Mouse (Mus musculus): ENCODE measurements around the gene Col23a1.
"Not testable (repeated sequence)": the region's sequence is repeated elsewhere in the genome, so short reads cannot be mapped to it uniquely, and the experiment has no call there.

The Col23a1 gene

DNA sequence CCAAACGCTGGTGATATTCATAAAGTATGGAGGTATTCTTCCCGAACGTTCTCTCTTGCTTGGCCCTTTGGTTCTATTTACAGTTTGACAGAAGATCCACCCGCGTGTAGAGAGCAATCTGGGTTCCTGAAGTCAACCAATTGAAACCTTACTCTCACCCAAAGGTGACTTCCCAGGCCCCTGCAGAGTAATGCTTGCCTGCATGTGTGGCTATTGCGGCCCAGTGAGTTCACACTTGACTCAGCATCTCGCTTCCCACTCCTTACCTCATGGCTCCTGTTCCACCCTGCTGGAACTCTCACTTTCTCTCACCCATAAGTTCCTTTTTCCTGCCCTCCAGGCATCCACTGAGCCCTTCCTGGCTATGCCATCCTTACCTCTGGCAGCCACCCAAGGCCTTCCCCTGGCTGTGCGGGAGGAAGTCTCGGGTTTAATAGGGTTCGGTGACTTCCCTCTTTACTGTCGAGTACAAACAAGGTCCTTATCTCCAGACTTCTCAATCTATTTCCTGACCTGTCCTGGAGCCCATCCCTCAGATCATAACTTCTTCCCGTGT lies 38.7 kb downstream of the Col23a1 start:
- no peak for DNase-seq (ENCODE audit: inconsistent ontology term)

DNA sequence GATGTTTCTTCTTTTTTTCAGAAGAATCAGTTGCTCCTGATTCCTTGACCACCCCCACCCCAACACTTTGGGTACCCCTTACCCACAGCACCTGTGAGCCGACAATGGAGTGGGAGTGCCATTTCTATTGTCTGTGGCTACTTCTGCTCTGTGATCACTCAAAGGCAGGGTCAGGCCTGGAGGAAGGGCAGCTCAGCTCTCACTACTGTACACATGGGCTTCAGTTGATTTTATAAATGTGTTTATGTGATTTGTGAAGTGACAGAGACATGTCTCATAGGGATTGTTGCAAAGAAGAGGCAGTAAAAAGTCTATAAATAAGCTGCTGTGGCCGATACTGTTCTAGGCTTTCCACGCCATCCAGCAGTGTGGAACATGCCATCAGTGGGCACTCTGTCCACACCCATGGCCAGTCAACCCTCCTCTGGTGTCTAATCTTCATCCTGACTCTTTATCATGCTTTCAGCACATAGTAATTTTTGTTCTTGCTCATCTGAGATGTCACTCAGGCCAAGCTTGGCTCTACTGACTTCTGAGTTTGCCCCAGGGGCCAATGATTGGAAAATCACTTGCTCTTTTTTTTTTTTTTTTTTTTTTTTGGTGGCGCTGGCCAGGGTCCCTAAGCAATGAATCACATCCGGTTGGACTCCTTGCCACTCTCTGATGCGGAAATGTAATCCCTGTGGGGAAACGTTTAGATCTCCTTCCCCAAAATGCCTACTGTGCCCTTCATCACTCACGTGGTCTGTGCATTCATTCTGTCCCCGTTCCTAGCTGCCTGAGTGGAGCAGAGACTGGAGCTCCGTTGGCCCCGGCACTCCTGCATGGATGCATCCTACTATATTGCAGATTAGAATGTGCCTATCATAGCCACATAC lies 40.4 kb downstream of the Col23a1 start:
- DNase-seq (ENCODE audit: inconsistent ontology term): peak; percentile 52

DNA sequence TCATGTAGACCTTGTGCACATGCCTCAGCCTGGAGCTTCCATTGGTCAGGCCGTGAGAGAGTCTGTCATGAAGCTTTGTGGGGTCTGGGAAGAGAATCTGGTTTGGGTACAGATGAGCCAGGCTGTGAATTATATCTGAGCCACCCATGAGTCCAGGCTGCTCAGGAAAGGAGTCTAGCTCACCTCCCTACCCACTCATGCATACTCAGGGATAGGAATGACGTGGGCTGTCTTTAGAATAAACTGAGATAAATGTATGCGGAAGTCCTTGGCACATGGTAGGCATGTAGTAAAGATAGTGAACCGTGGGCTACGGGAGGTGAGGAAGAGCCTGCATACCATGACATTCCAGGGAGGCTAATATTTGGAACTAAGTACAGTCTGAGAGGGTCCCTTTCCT lies 44.3 kb downstream of the Col23a1 start:
- no peak for DNase-seq (ENCODE audit: inconsistent ontology term)

DNA sequence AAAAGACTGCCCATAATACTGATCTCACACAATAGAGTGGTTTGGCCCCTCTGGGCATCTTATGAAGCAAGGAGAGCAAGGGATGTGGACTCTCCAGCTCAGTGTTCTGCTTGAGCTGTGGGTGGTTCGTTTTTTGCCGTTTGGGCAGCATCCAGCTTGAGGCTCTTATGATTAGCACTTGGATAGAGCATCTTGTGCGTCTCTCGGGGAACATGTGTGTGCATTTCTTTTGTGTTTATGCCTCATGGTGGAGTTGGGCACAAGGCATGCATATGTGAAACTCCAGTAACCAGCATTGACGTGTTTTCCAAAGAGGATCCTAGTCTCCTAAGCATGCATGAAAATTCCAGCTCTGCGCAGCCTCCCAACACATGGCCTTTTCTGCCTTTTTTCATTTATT lies 47.9 kb downstream of the Col23a1 start:
- no peak for DNase-seq (ENCODE audit: inconsistent ontology term)

DNA sequence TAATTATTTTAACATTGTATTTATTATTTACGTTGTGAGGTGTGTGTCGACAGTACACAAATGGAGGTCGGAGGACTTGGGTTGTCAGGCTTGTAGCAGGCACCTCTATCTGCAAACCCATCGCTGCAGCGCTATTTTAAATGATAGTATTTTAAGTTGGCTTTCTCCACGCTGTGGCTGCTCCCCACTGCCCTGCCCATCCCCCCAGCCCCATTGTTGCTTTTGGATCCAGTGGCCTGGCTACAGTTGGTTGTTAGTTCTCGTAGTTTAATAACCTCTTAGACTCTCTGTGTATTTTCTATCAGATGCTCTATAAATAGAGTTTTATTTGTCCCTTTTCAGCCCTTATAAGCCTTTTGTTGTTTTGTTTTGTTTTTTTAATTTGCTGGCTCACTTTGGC lies 48.7 kb downstream of the Col23a1 start:
- DNase-seq (ENCODE audit: inconsistent ontology term): no peak

DNA sequence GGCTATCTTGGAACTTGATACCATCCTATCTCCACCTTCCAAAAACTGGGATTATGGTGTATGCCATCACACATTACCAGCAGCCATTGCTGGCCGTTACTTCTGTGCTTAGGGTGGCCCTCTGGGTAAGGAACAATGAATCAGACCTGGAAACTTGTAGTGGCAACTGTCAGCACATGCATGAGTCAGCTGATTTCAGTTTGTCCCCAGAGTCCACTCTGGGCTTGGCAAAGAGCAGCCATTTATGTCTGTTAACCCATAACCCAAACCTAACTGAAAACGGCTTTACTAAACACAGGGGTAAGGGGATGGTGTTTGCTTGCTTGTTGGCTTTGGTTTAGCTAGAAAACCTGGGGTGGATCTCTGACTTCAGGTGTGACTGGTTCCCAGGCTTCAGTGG lies 51.4 kb downstream of the Col23a1 start:
- no peak for DNase-seq (ENCODE audit: inconsistent ontology term)

DNA sequence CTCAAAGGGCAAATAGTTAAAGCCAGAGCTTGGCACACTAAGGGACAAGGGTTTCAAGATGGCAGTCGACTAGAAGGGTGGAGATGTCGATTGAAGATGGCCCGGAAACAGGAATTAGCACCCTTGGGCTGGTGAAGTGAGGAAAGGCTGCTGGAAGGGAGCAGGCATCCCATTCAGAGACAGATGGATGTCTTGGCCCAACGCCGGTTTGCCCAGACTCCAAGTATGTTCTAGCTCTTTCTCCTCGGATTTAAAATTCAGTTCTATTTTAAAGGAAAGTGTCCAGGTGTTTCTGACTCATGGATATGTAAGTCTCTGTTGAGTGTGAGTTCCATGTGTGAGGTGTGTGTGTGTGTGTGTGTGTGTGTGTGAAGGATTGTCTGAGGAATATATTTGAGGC lies 53.1 kb downstream of the Col23a1 start:
- no peak for DNase-seq (ENCODE audit: inconsistent ontology term)

DNA sequence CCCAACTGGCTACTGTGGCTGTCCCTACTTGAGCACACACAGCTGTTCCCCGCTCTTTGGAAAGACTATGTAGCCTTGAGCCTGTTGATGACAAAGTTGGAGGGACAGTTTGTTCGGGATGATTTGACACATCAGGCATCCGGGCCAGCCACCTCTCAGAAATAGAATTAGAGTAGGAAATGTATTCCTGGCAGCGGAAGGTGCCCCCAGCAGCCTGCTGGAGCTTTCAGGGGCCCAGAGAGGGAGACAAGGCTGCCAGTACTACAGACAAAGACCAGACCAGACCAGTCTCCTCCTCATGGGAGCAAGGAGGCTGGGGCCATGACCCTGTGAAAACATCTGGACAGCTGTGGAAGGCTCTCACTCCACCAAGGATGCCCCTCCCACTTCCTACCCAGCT lies 53.6 kb downstream of the Col23a1 start:
- DNase-seq (ENCODE audit: inconsistent ontology term): no peak

DNA sequence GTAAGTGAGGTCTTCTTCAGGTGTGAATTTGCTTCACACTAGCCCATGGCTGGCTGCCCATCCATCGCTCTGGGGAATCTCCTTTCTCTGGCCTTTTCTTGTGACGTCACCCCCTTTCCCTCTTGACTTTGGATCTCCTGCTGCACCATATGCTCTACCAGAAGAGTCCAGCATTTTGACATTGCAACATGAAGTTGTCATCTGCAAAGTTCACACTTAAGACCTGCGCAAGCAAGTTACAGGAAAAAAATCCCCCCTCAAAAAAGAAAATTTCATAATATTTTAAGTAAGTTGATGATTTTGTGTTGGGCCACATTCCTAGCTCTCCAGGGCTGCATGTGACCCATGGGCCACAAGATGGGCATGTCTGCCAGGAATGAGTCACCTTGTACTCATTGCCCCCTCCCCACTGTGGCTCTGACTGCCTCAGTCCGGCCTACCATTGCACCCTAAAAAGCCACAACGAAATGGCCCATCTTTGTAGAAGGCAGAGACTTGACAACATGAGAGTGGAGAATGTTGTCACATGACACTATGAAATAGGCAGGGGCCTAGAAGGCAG lies 54.1 kb downstream of the Col23a1 start:
- DNase-seq (ENCODE audit: inconsistent ontology term): no peak

DNA sequence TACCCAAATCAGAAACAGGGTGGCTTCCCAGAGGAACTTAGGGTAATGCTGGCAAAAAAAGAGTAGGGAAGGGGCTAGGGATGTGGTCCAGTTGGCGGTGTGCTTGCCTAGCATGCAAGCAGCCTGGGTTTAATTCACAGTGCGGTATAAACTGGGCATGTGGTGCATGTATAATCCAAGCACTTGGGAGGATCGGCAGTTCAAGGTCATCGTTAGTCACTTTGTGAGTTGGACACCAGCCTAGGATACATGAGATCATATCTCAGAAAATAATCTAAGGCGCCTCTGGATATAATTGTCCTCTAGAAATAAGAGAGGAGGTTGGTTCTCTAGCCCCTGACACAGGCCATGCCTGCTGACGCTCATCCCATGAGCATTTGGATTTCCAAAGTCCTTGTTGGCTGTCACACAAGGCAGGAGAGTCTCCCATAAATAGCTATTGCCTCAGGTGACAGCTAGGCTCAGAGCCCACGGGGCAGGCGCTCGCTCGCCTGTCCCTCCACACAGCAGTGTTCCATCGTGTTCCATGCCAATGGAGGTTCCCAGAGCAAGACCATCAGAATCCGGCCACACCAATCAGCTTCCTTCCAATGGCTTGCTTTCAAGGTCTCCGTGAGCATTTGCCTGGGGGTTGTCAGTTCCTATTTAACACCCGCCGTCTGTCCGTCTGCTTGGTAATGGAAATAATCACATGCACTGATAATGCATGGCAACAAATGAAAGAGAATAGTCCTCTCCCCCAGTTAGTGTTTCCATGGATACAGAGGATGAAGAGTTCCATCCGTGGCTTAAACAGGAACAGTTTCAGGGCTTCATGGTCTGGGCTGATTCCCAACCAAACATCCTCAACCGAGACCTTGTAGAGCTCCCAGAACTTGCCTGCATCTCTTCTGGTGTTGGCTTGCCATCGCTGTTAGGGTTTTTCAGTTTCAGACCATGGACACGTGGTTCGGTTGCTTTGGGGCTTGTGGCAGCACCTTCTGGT lies 56.1 kb downstream of the Col23a1 start:
- DNase-seq (ENCODE audit: inconsistent ontology term): no peak

DNA sequence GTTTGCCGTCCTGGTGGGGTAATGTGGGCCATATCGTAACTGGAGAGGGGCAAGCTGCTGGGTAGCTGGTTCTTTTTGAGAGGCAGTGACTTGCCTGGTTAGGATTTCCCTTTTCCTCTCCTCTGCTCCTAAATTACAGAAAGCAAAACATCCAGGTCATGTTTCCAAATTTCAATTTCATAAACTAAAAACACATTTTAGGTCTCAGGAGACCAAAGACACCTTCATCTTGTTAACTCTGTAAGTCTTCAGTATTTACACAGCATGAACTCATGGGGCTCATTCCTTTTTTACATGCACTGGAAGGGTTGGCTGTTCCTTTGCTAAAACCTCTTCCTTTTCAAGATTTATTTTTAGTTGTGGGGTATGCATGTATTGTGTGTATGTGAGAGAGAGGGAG lies 58.0 kb downstream of the Col23a1 start:
- no peak for DNase-seq (ENCODE audit: inconsistent ontology term)

DNA sequence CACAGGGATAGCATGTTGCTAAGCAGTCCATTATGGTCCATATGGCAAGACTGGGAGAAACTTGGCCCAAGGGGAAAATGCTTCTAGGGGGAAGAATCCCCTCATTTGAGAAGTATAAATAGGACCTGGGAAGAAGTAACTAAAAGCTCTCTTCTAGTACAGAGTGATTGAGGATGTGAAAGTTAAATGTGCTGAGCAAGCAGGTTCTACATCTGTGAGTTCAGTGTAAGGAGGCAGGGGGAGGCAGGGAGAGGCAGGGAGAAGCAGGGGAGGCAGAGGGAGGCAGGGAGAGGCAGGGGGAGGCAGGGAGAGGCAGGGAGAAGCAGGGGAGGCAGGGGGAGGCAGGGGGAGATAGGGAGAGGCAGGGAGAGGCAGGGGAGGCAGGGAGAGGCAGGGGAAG lies 59.9 kb downstream of the Col23a1 start:
- DNase-seq (ENCODE audit: inconsistent ontology term): no peak

DNA sequence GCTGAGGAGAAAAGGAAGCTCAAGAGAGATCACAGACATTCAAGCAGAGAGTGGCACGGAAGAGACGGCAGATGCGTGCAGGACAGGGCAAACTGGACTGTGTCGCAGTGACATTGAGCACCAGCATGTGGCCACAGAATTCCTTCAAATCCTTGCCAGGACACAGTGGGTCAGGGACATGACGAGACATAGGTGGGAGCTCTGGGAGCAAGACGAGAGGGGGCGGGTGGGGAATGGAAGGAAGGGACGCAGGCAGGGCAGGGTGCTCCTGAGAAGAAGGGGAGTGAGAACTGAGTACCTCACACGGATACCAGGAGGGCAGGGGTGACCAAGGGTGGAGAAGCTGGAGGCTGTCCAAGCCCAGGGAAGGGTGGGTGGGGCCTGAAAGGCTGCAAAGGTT lies 61.4 kb downstream of the Col23a1 start:
- no peak for DNase-seq (ENCODE audit: inconsistent ontology term)

DNA sequence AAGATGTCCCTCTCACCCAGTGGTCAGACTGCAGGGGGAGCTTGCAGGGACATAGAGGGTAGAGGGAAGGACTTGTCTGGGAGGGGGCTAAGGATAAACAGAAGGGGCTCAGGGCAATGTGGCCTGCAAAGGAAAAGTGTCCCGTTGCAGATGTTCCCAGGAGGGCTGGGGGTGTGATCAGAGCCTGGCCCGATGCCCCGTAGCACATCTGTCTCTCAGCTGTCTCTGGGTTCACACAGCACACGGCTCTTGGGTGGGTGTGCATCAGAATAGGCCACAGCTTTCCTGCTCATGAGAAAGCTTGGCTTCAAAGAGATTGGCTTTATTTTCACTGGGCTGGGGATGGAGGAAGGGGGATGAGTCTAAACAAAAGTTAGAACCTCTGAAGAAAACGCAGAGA lies 62.1 kb downstream of the Col23a1 start:
- no peak for DNase-seq (ENCODE audit: inconsistent ontology term)

DNA sequence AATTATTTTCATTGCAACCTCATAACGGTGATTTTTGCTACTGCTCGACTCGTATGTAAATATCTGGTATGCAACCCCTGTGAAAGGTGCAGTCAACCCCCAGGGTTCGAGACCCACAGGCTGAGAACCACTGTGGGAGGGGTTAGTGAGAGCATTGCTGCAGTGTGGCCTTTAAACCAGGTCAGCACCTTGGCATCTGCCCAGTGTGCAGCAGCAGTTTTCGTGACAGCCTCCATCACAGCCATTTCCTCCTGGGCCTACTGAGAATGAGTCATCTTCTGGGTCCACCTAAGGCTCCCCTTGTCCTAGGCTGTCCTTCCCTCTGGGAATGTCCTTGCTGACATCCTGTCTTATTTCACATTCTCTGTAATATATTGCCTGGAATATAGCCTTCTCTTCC lies 64.0 kb downstream of the Col23a1 start:
- DNase-seq (ENCODE audit: inconsistent ontology term): no peak

DNA sequence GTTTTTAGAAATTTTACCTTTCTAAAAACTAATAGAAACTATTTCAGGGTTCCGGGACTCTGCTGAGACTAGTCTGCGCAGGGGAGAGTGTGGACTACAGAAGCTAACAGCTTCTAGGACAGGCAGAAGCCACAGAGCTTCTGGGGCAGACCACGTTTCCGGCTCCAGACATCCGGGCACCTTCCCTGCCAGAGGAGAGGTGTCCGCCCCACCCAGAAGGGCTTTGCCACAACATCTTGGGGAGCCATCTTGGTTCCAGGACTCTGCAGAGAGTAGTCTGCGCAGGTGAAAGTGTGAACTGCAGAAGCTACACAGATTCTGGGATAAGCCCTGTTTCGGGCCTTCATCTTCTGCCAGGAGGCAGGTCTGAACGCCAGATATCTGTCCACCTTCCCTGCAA lies 69.3 kb downstream of the Col23a1 start:
- DNase-seq (ENCODE audit: inconsistent ontology term): not testable (repeated sequence)

DNA sequence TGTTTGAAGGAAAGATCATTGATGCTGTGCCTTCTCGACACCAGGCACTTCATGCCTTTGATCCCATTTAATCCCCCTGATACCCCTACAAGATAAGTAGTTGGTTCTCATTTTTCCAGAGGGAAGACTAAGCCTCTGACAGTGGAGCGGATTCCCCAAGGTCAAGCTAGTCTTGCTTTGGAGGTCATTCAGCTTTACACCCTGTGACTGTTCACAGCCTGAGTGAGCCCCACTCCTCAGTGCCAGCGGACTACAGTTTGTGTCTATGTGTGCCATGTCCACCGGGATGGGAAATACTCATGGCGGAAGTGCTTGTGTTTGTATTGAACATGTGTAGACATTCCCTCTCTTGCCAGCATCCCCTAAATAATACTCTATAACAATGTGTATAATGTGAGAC lies 74.6 kb downstream of the Col23a1 start:
- DNase-seq (ENCODE audit: inconsistent ontology term): no peak

DNA sequence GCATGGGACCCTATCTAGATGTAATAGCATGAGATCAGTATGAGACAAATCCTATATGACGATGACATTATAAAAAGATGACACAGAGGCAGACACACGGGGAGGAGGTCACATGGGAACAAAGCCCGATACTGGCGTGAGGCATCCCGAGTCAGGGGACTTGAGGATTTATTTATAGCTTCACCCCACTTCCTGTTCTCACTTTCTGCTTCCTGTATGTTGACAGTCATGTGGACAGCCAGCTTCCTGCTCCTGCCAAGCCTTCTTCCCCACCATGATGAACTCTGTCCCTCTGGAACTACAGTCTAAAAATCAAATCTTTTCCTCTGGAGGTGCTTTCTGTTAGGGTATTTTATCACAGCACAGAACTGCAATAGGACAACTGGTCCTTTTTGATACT lies 77.6 kb downstream of the Col23a1 start:
- no peak for DNase-seq (ENCODE audit: inconsistent ontology term)

DNA sequence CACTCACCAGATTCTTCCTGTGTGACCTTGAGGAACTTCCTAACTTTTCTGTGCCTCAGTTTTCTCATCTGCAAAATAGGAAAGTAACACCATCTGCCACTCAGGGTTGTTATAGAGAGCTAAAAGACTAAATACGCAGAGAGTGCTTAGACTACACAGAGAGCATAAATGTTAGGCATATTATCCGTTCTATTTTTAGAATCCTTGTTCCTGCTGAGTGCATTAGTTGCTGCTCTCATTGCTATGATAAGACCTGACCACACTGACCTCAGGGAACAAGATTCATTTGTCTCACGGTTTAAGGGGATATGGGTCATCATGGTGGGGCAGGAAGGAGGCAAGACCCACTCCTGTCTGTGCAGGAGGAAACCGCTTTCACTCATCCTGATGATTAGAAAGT lies 80.6 kb downstream of the Col23a1 start:
- no peak for DNase-seq (ENCODE audit: inconsistent ontology term)

DNA sequence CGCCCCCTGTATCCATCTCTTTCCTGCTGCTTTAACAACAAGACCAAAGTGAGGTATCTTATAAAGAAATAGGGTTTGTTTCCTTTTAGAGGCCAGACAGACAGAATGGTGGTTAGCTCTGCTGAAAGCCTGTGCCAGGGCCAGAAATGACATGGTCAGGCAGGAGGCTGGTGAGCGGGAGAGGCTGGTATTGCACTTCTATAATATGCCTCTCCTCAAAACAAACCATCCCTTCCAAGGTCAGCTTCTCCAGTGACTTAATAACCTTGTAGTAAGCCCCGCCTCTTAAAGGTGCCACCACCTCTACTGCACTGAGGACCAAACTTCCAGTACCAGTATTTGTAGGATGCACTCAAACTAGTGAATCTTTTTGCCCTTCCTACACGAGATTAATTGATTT lies 81.6 kb downstream of the Col23a1 start:
- DNase-seq (ENCODE audit: inconsistent ontology term): no peak

DNA sequence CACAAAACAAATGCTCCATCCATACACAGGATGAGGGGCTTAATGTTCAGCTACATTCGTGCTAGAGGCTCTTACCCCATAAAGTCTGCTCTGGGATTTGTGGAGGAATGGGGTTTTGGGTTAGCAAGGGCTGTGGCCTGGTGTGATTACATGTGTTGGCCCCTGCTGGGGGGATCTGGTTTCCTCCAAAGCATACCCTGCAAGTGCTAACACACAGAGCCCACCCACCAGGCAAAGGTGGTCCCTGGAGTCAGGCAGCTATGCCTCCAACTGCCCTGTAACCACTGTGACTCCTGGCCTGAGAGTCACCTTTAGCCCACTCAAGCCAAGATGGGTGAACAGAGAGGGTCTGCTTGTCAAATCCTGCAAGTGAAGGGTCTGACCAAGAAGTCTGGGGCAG lies 82.2 kb downstream of the Col23a1 start:
- no peak for DNase-seq (ENCODE audit: inconsistent ontology term)

DNA sequence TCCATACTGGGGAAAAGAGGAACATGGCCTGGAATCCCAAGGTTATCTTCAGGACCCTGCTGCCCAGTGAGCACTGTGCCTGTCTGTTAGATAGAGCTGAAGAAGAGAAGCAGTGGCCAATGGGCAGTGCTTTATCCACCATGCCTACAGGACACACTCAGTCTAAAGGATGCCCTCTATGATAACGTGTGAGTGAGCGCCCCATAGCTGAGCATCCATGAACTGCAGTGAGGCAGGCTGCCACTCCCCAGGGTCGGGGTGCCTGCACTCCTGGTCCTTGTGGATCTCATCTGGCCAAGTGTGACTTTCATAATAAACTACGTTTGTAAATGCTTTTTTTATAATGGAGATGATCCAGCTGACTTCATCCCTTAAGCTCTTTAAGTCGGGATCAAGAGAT lies 87.5 kb downstream of the Col23a1 start:
- no peak for DNase-seq (ENCODE audit: inconsistent ontology term)
